Mouse (Mus musculus) mature B cell (primary cell): ENCODE results near the gene Gm15293.
"Not testable (repeated sequence)": the region's sequence is repeated elsewhere in the genome, so short reads cannot be mapped to it uniquely, and the experiment has no call there.

Experiments
- in situ Hi-C: fragments of 300-500 bp; cut with MboI; formaldehyde crosslinking; loops from 2 replicates; pipeline ENCODE4 v1.14.3; 2019

Gene Gm15293

DNA sequence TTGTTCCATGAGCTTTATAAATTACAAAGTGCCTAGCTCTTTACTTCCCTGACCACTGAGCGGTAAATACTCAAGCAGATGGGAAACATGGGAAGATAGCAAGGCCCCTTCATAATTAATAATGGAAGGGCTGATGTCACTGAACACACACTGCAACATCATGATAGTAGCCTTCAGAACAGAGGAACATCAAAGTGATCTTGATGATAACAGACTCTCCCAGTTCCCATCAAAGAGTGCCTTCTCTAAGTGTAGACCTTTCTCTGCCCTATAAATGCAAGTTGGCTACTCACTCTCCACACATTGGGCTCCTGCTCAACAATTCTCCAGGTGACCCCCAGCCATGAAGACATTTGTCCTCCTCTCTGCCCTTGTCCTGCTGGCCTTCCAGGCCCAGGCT, at the start of gene Gm15293:
Gene Gm15293 (plus strand): TSS at position 301 of the 400 bp plus-strand sequence.
- in situ Hi-C loops, result not testable (repeated sequence)

GRCm38 (mm10) chr8:21161977-21162376, 39.4 kb upstream of the Gm15293 start, which contains the start of gene Defa22:
TSS of gene Defa22 (plus strand) at chr8:21162277.
- in situ Hi-C loops, result not testable (repeated sequence)

- in situ Hi-C loops, result not testable (repeated sequence)
Measured at GRCm38 (mm10) chr8:21191314-21191713, 10.0 kb upstream of the Gm15293 start, which contains the start of gene Defa31. TSS of gene Defa31 (plus strand) at chr8:21191614.
